Mouse (Mus musculus) spleen, adult 2 months (tissue): ENCODE measurements around the gene Defb21.

Experiments used
- CTCF ChIP-seq: fragments of 200-500 bp; IDR thresholded peaks from 2 replicates; pipeline ENCODE4 v1.5.1; 2011; ENCODE audit warnings: mild to moderate bottlenecking, inconsistent platforms; ENCODE audit not compliant: insufficient read depth, insufficient read length, insufficient replicate concordance; ENCODE audit errors: extremely low read depth
- POLR2A ChIP-seq: fragments of 200-500 bp; IDR thresholded peaks from 2 replicates; pipeline ENCODE4 v1.6.1; 2011; ENCODE audit warnings: low read depth, low read length, inconsistent platforms

GRCm38 (mm10) chr2:152616470-152616869 lies 43.9 kb downstream of the Defb21 start:
- no peak for TF ChIP-seq CTCF
- no peak for TF ChIP-seq POLR2A
